Mouse (Mus musculus) hindbrain, embryonic 13.5 days (tissue): ENCODE results near the gene Ppp1r15b. TPM values are rescaled to one million over a fixed set of nuclear protein-coding genes. Genes with fewer than 3 reads are reported as not detected.

ENCODE experiments used
- ATAC-seq: fragments of 200-750 bp; cut with Nextera tagmentation; 2 replicates; pipeline ENCODE4 v1.8.0; 2017; ENCODE audit warnings: moderate TSS enrichment; ENCODE audit not compliant: low FRiP score
- H3K27ac ChIP-seq: fragments of 300-500 bp; sonication (generic); 2 replicates; pipeline ENCODE4 v1.5.1; 2015; ENCODE audit warnings: inconsistent platforms, mild to moderate bottlenecking, moderate library complexity
- H3K27me3 ChIP-seq: fragments of 300-500 bp; sonication (generic); 2 replicates; pipeline ENCODE4 v1.6.1; 2015; ENCODE audit warnings: mild to moderate bottlenecking, inconsistent platforms
- H3K36me3 ChIP-seq: fragments of 300-500 bp; sonication (generic); 2 replicates; pipeline ENCODE4 v1.6.1; 2015; ENCODE audit warnings: mild to moderate bottlenecking, inconsistent platforms
- H3K4me1 ChIP-seq: fragments of 300-500 bp; sonication (generic); replicated peaks from 2 replicates; pipeline ENCODE4 v1.6.1; 2015; ENCODE audit warnings: inconsistent platforms
- H3K4me2 ChIP-seq: fragments of 300-500 bp; sonication (generic); 2 replicates; pipeline ENCODE4 v1.6.1; 2015; ENCODE audit warnings: inconsistent platforms, mild to moderate bottlenecking, moderate library complexity
- H3K4me3 ChIP-seq: fragments of 300-500 bp; sonication (generic); 2 replicates; pipeline ENCODE4 v1.5.1; 2015; ENCODE audit warnings: mild to moderate bottlenecking, inconsistent platforms
- H3K9ac ChIP-seq: fragments of 300-500 bp; sonication (generic); 2 replicates; pipeline ENCODE4 v1.6.1; 2015; ENCODE audit warnings: mild to moderate bottlenecking, inconsistent platforms
- H3K9me3 ChIP-seq: fragments of 300-500 bp; sonication (generic); 2 replicates; pipeline ENCODE4 v1.6.1; 2016; ENCODE audit warnings: inconsistent platforms
- WGBS: fragments of 180-500 bp; shearing (Covaris S2); methylation state at CpG from one replicate; pipeline ENCODE4 v1.1.7; 2015; 5-methylcytosine and 5-hydroxymethylcytosine counted together
- polyA plus RNA-seq: library from polyadenylated mRNA; unstranded; fragments of >200 nt; fragmentation: Nextera tagmentation; extraction: Ambion mirVana; gene quantifications from 2 replicates; pipeline ENCODE4 v1.2.1, GENCODE M21; 2015

Ppp1r15b gene
- polyA plus RNA-seq, 1 experiment from 2014 or later, result 29.2 TPM

GRCm38 (mm10) chr1:133183141-133183925, 52.4 kb downstream of the Ppp1r15b start:
- Histone ChIP-seq H3K4me3 (peak overlapping the region; percentile 61), H3K27me3 (no peaks in the 10 kb centered on the region), H3K4me1 (peaks cover 73% of the 10 kb centered on the region), H3K36me3 (no peaks in the 10 kb centered on the region), H3K9me3 (no peaks in the 10 kb centered on the region), H3K4me2 (peak overlapping the region; percentile 77), H3K9ac (peak overlapping the region; percentile 92), H3K27ac (peak overlapping the region; percentile 99)
- peak; percentile 23; the same call in 1 of the 2 replicates for ATAC-seq
- 4% methylated on average over 16 of the region's 16 CpGs for WGBS

GRCm38 (mm10) chr1:133187948-133188680, 57.2 kb downstream of the Ppp1r15b start:
- Histone ChIP-seq H3K36me3 (peaks cover 8% of the 10 kb centered on the region), H3K4me3 (no peak overlapping the region), H3K27me3 (no peaks in the 10 kb centered on the region), H3K4me2 (peak overlapping the region; percentile 31), H3K27ac (peak overlapping the region; percentile 92), H3K4me1 (peaks cover 66% of the 10 kb centered on the region), H3K9ac (peak overlapping the region; percentile 35; the same call in 1 of the 2 replicates), H3K9me3 (no peaks in the 10 kb centered on the region)
- 5% methylated on average over 4 of the region's 4 CpGs for WGBS
- peak; percentile 81 for ATAC-seq

- Histone ChIP-seq H3K9ac (no peak overlapping the region), H3K27ac (peak overlapping the region; percentile 92)
Observed at GRCm38 (mm10) chr1:133188719-133189118, 57.8 kb downstream of the Ppp1r15b start.

More at GRCm38 (mm10) chr1:133188719-133189118, 57.8 kb downstream of the Ppp1r15b start:
- Histone ChIP-seq H3K9me3 (no peaks in the 10 kb centered on the region), H3K4me1 (peaks cover 66% of the 10 kb centered on the region), H3K4me3 (no peak overlapping the region), H3K36me3 (peaks cover 8% of the 10 kb centered on the region), H3K4me2 (peak overlapping the region; percentile 31; the same call in 1 of the 2 replicates), H3K27me3 (no peaks in the 10 kb centered on the region)
- no peak; the same call in 1 of the 2 replicates for ATAC-seq
- 82% methylated on average over 8 of the region's 8 CpGs for WGBS

Other genes starting within 250 kb of the Ppp1r15b start
- gene Mdm4, start 100.6 kb upstream of the Ppp1r15b start, polyA plus RNA-seq, result 41.5 and 48.0 TPM in 2 replicates
- gene Pik3c2b, start 85.5 kb upstream of the Ppp1r15b start, polyA plus RNA-seq, result 14.6 and 15.3 TPM in 2 replicates
- 20.4 and 20.7 TPM in 2 replicates for gene Plekha6, start 33.1 kb downstream of the Ppp1r15b start, polyA plus RNA-seq
- gene Golt1a, start 178.7 kb downstream of the Ppp1r15b start, polyA plus RNA-seq, result 0.10 TPM in 1 of 2 replicates, not detected in the other
- 0.38 TPM in 1 of 2 replicates, not detected in the other for gene Kiss1, start 190.7 kb downstream of the Ppp1r15b start, polyA plus RNA-seq
- 3.7 and 4.2 TPM in 2 replicates for gene Ren1, start 219.4 kb downstream of the Ppp1r15b start, polyA plus RNA-seq
- 9.9 and 10.3 TPM in 2 replicates for gene Etnk2, start 232.4 kb downstream of the Ppp1r15b start, polyA plus RNA-seq